Mouse (Mus musculus): Measurements from ENCODE around the gene Cdk18. TPM values are rescaled to one million over a fixed set of nuclear protein-coding genes. Genes with fewer than 3 reads are reported as not detected.

The Cdk18 gene
- total RNA-seq, 2 experiments from 2014 or later, result 3.0 to 4.1 TPM

- TF ChIP-seq CTCF (IDR thresholded peaks at IDR 0.05), result no peak
- H3K27ac ChIP-seq, result no peak overlapping the region
- intact Hi-C loops (cut with DNase I), result no loop called here
- DNase-seq, result no peak
- no peak overlapping the region for H3K4me3 ChIP-seq
These were observed 41.4 kb downstream of the Cdk18 start for GRCm38 (mm10) chr1:132098076-132098475.

- intact Hi-C loops (cut with DNase I), result no loop called here
- no peak for TF ChIP-seq CTCF (IDR thresholded peaks at IDR 0.05)
- H3K4me3 ChIP-seq, result no peak overlapping the region
- H3K27ac ChIP-seq, result no peak overlapping the region
- peak; percentile 46 for DNase-seq
These were observed 44.0 kb downstream of the Cdk18 start for GRCm38 (mm10) chr1:132095356-132096004.

GRCm38 (mm10) chr1:132093269-132093668 is 46.2 kb downstream of the Cdk18 start:
- DNase-seq, result no peak
- intact Hi-C loops (cut with DNase I), result no loop called here
- no peak overlapping the region for H3K4me3 ChIP-seq
- TF ChIP-seq CTCF (IDR thresholded peaks at IDR 0.05), result no peak
- H3K27ac ChIP-seq, result no peak overlapping the region

GRCm38 (mm10) chr1:132090266-132090665 is 49.2 kb downstream of the Cdk18 start:
- Histone ChIP-seq H3K4me3 (no peak overlapping the region), H3K27ac (no peak overlapping the region)
- DNase-seq, result no peak
- intact Hi-C loops (cut with DNase I), result no loop called here
- no peak for TF ChIP-seq CTCF (IDR thresholded peaks at IDR 0.05)

- no peak for TF ChIP-seq CTCF (IDR thresholded peaks at IDR 0.05)
- DNase-seq, result no peak
- Histone ChIP-seq H3K4me3 (no peak overlapping the region), H3K27ac (no peak overlapping the region)
- intact Hi-C loops (cut with DNase I), result no loop called here
These were observed 49.7 kb downstream of the Cdk18 start for GRCm38 (mm10) chr1:132089767-132090166.

- Histone ChIP-seq H3K4me3 (no peak overlapping the region), H3K27ac (no peak overlapping the region)
- DNase-seq, result no peak
- no peak for TF ChIP-seq CTCF (IDR thresholded peaks at IDR 0.05)
- intact Hi-C loops (cut with DNase I), result no loop called here
These were observed 51.3 kb downstream of the Cdk18 start for GRCm38 (mm10) chr1:132088181-132088671.

- intact Hi-C loops (cut with DNase I), result no loop called here
- no peak for DNase-seq
- no peak for TF ChIP-seq CTCF (IDR thresholded peaks at IDR 0.05)
- no peak overlapping the region for H3K4me3 ChIP-seq
- no peak overlapping the region for H3K27ac ChIP-seq
These were observed 54.1 kb downstream of the Cdk18 start for GRCm38 (mm10) chr1:132085181-132086049.

- Histone ChIP-seq H3K27ac (no peak overlapping the region), H3K4me3 (no peak overlapping the region)
- intact Hi-C loops (cut with DNase I), result no loop called here
- no peak for TF ChIP-seq CTCF (IDR thresholded peaks at IDR 0.05)
- no peak for DNase-seq
These were observed 61.1 kb downstream of the Cdk18 start for GRCm38 (mm10) chr1:132078413-132078812.

- DNase-seq, result no peak
- TF ChIP-seq CTCF (IDR thresholded peaks at IDR 0.05), result no peak
- intact Hi-C loops (cut with DNase I), result no loop called here
- no peak overlapping the region for H3K27ac ChIP-seq
- no peak overlapping the region for H3K4me3 ChIP-seq
These were observed 63.9 kb downstream of the Cdk18 start for GRCm38 (mm10) chr1:132075576-132075975.

- intact Hi-C loops (cut with DNase I), result no loop called here
- no peak for DNase-seq
- no peak overlapping the region for H3K27ac ChIP-seq
- TF ChIP-seq CTCF (IDR thresholded peaks at IDR 0.05), result no peak
- H3K4me3 ChIP-seq, result no peak overlapping the region
These were observed 68.8 kb downstream of the Cdk18 start for GRCm38 (mm10) chr1:132070659-132071058.

- no peak overlapping the region for H3K27ac ChIP-seq
- no peak overlapping the region for H3K4me3 ChIP-seq
- intact Hi-C loops (cut with DNase I), result no loop called here
- no peak for DNase-seq
- no peak for TF ChIP-seq CTCF (IDR thresholded peaks at IDR 0.05)
These were observed 70.0 kb downstream of the Cdk18 start for GRCm38 (mm10) chr1:132069436-132069835.

- intact Hi-C loops (cut with DNase I), result no loop called here
- peak within 1 kb of the TSS; percentile 76 for H3K27ac ChIP-seq
- peak; percentile 41 for TF ChIP-seq CTCF (IDR thresholded peaks at IDR 0.05)
- H3K4me3 ChIP-seq, result peak within 1 kb of the TSS; percentile 73
- DNase-seq, result peak; percentile 77
These were observed 71.9 kb downstream of the Cdk18 start, which contains the start of gene Mfsd4a for GRCm38 (mm10) chr1:132067261-132068255. Gene Mfsd4a, minus strand, starts transcription at chr1:132068062.
